Mouse (Mus musculus): Measurements from ENCODE around the gene Gm21974. TPM values are rescaled to one million over a fixed set of nuclear protein-coding genes. Genes with fewer than 3 reads are reported as not detected.
"Not testable (repeated sequence)": the region's sequence is repeated elsewhere in the genome, so short reads cannot be mapped to it uniquely, and the experiment has no call there.

Gene Gm21974
- total RNA-seq, 2 experiments from 2014 or later, result not detected

- ATAC-seq (replicated peaks; ENCODE audit: poor library complexity, severe bottlenecking), result peak; percentile 43
These were observed 24.0 kb upstream of the Gm21974 start for GRCm38 (mm10) chr7:127919290-127919689.

GRCm38 (mm10) chr7:127918203-127918602 lies 22.9 kb upstream of the Gm21974 start:
- ATAC-seq (replicated peaks; ENCODE audit: poor library complexity, severe bottlenecking), result 0 out of 2 replicates have a peak, but pooled peaks have one; percentile 28

GRCm38 (mm10) chr7:127915293-127915692 lies 20.0 kb upstream of the Gm21974 start:
- no peak for ATAC-seq (replicated peaks; ENCODE audit: poor library complexity, severe bottlenecking)

GRCm38 (mm10) chr7:127912938-127913337 lies 17.7 kb upstream of the Gm21974 start:
- ATAC-seq (replicated peaks; ENCODE audit: poor library complexity, severe bottlenecking), result no peak

GRCm38 (mm10) chr7:127912190-127912871 lies 17.1 kb upstream of the Gm21974 start, which contains the start of gene Kat8:
TSS of gene Kat8 (plus strand) at chr7:127912516.
- peak; percentile 98 for ATAC-seq (replicated peaks; ENCODE audit: poor library complexity, severe bottlenecking)

- no peak for ATAC-seq (replicated peaks; ENCODE audit: poor library complexity, severe bottlenecking)
These were observed 13.4 kb upstream of the Gm21974 start for GRCm38 (mm10) chr7:127908656-127909055.

- ATAC-seq (replicated peaks; ENCODE audit: poor library complexity, severe bottlenecking), result no peak
These were observed 12.7 kb upstream of the Gm21974 start for GRCm38 (mm10) chr7:127907939-127908338.

- ATAC-seq (replicated peaks; ENCODE audit: poor library complexity, severe bottlenecking), result peak; percentile 83
These were observed 8.9 kb upstream of the Gm21974 start, which contains the start of gene Bckdk for GRCm38 (mm10) chr7:127903971-127904796. TSS of gene Bckdk (plus strand) at chr7:127904082.

- ATAC-seq (replicated peaks; ENCODE audit: poor library complexity, severe bottlenecking), result no peak
These were observed 6.5 kb upstream of the Gm21974 start for GRCm38 (mm10) chr7:127901772-127902171.

- ATAC-seq (replicated peaks; ENCODE audit: poor library complexity, severe bottlenecking), result no peak
These were observed 4.7 kb upstream of the Gm21974 start for GRCm38 (mm10) chr7:127899997-127900396.

GRCm38 (mm10) chr7:127898179-127898956 lies 3.1 kb upstream of the Gm21974 start:
- no peak for ATAC-seq (replicated peaks; ENCODE audit: poor library complexity, severe bottlenecking)

- no peak for ATAC-seq (replicated peaks; ENCODE audit: poor library complexity, severe bottlenecking)
These were observed 2.3 kb upstream of the Gm21974 start for GRCm38 (mm10) chr7:127897542-127897941.

GRCm38 (mm10) chr7:127896384-127896783 lies 1.1 kb upstream of the Gm21974 start:
- ATAC-seq (replicated peaks; ENCODE audit: poor library complexity, severe bottlenecking), result no peak

GRCm38 (mm10) chr7:127895891-127896290 lies 637 bp upstream of the Gm21974 start:
- not testable (repeated sequence) for ATAC-seq (replicated peaks; ENCODE audit: poor library complexity, severe bottlenecking)

GRCm38 (mm10) chr7:127894480-127894879 lies 774 bp downstream of the Gm21974 start:
- no peak for ATAC-seq (replicated peaks; ENCODE audit: poor library complexity, severe bottlenecking)

GRCm38 (mm10) chr7:127890798-127891197 lies 4.5 kb downstream of the Gm21974 start, which contains the start of gene Prss53:
TSS of gene Prss53 (minus strand) at chr7:127890970.
- no peak for ATAC-seq (replicated peaks; ENCODE audit: poor library complexity, severe bottlenecking)

GRCm38 (mm10) chr7:127888821-127889220 lies 6.4 kb downstream of the Gm21974 start:
- ATAC-seq (replicated peaks; ENCODE audit: poor library complexity, severe bottlenecking), result peak; percentile 72

- no peak for ATAC-seq (replicated peaks; ENCODE audit: poor library complexity, severe bottlenecking)
These were observed 7.5 kb downstream of the Gm21974 start for GRCm38 (mm10) chr7:127887781-127888180.

- no peak for ATAC-seq (replicated peaks; ENCODE audit: poor library complexity, severe bottlenecking)
These were observed 8.1 kb downstream of the Gm21974 start for GRCm38 (mm10) chr7:127887191-127887590.

GRCm38 (mm10) chr7:127886551-127886950 lies 8.7 kb downstream of the Gm21974 start:
- no peak for ATAC-seq (replicated peaks; ENCODE audit: poor library complexity, severe bottlenecking)
